Mouse (Mus musculus): ENCODE results near the gene Ppp1r32. TPM values are rescaled to one million over a fixed set of nuclear protein-coding genes. Genes with fewer than 3 reads are reported as not detected.

Ppp1r32 gene
- polyA plus RNA-seq, 1 experiment from 2014 or later = not detected

Other genes with a start within 250 kb of the Ppp1r32 start
- 6.6 TPM in 2 replicates for gene Myrf, start 242.2 kb downstream of the Ppp1r32 start, polyA plus RNA-seq (2016; fragmentation: Nextera tagmentation; extraction: Ambion mirVana)
- gene Dagla, start 178.1 kb downstream of the Ppp1r32 start, polyA plus RNA-seq (2016; fragmentation: Nextera tagmentation; extraction: Ambion mirVana) = 0.55 and 0.56 TPM in 2 replicates
- 0.56 and 0.91 TPM in 2 replicates for gene Syt7, start 93.8 kb downstream of the Ppp1r32 start, polyA plus RNA-seq (2016; fragmentation: Nextera tagmentation; extraction: Ambion mirVana)
- gene Lrrc10b, start 25.5 kb downstream of the Ppp1r32 start, polyA plus RNA-seq (2016; fragmentation: Nextera tagmentation; extraction: Ambion mirVana) = 0.06 and 0.12 TPM in 2 replicates
- 19.6 and 20.5 TPM in 2 replicates for gene Cpsf7, start 42.3 kb upstream of the Ppp1r32 start, polyA plus RNA-seq (2016; fragmentation: Nextera tagmentation; extraction: Ambion mirVana)
- 38.0 and 40.8 TPM in 2 replicates for gene Sdhaf2, start 43.2 kb upstream of the Ppp1r32 start, polyA plus RNA-seq (2016; fragmentation: Nextera tagmentation; extraction: Ambion mirVana)
- 14.9 and 18.2 TPM in 2 replicates for gene Tmem216, start 73.3 kb upstream of the Ppp1r32 start, polyA plus RNA-seq (2016; fragmentation: Nextera tagmentation; extraction: Ambion mirVana)
- 12.8 TPM in 2 replicates for gene Cyb561a3, start 94.2 kb upstream of the Ppp1r32 start, polyA plus RNA-seq (2016; fragmentation: Nextera tagmentation; extraction: Ambion mirVana)
- 18.5 and 19.4 TPM in 2 replicates for gene Tmem138, start 94.4 kb upstream of the Ppp1r32 start, polyA plus RNA-seq (2016; fragmentation: Nextera tagmentation; extraction: Ambion mirVana)
- 252 and 256 TPM in 2 replicates for gene Ddb1, start 122.4 kb upstream of the Ppp1r32 start, polyA plus RNA-seq (2016; fragmentation: Nextera tagmentation; extraction: Ambion mirVana)
- 10.1 and 10.2 TPM in 2 replicates for gene Tkfc, start 122.7 kb upstream of the Ppp1r32 start, polyA plus RNA-seq (2016; fragmentation: Nextera tagmentation; extraction: Ambion mirVana)
- 6.2 and 7.6 TPM in 2 replicates for gene Vwce, start 151.3 kb upstream of the Ppp1r32 start, polyA plus RNA-seq (2016; fragmentation: Nextera tagmentation; extraction: Ambion mirVana)
- gene Pga5, start 195.1 kb upstream of the Ppp1r32 start, polyA plus RNA-seq (2016; fragmentation: Nextera tagmentation; extraction: Ambion mirVana) = 0.08 TPM in 1 of 2 replicates, not detected in the other
- gene Vps37c, start 205.8 kb upstream of the Ppp1r32 start, polyA plus RNA-seq (2016; fragmentation: Nextera tagmentation; extraction: Ambion mirVana) = 14.5 and 14.8 TPM in 2 replicates